Mouse (Mus musculus): ENCODE measurements around the gene Hip1r. TPM values are rescaled to one million over a fixed set of nuclear protein-coding genes. Genes with fewer than 3 reads are reported as not detected.

The Hip1r gene
- total and polyA plus RNA-seq, 3 experiments = 7.9 to 21.7 (median 14.9) TPM

DNA sequence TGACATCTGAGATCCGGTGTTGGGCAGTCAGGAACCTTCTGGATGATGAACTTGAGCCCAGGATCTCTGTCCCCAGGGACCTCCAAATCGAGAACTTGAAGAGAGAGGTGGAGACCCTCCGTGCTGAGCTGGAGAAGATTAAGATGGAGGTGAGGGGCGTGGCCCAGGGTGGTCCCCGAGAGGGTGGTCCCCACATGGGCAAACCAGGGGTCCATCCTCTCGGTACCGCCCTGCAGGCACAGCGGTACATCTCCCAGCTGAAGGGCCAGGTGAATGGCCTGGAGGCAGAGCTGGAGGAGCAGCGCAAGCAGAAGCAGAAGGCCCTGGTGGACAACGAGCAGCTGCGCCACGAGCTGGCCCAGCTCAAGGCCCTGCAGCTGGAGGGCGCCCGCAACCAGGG is 23.3 kb downstream of the Hip1r start:
- peaks cover 21% of the 10 kb centered on the region for H3K4me1 ChIP-seq (ENCODE audit: insufficient read depth, low read depth, low read length)
- H3K36me3 ChIP-seq (replicated peaks) = peaks cover 84% of the 10 kb centered on the region
- no peaks in the 10 kb centered on the region for H3K9me3 ChIP-seq (replicated peaks)
- H3K27me3 ChIP-seq (ENCODE audit: insufficient read depth, low read length) = no peaks in the 10 kb centered on the region
- DNase-seq (ENCODE audit: low spot score) (no peak), ATAC-seq (ENCODE audit: extremely low read depth, insufficient number of reproducible peaks, low FRiP score, poor library complexity, severe bottlenecking) (no peak)
- H3K4me3 ChIP-seq (ENCODE audit: low read depth, low read length) = no peak overlapping the region
- TF ChIP-seq POLR2AphosphoS5 (IDR thresholded peaks at IDR 0.05; ENCODE audit: insufficient replicate concordance, low read depth, low read length) (no peak), CTCF (IDR thresholded peaks at IDR 0.05; ENCODE audit: low read depth, low read length) (no peak), TAL1 (conservative IDR thresholded peaks at IDR 0.05; ENCODE audit: low read depth, low read length) (no peak), GATA2 (IDR thresholded peaks at IDR 0.05; ENCODE audit: borderline replicate concordance, low read depth, low read length) (no peak), GATA1 (IDR thresholded peaks at IDR 0.05; ENCODE audit: borderline replicate concordance, low read length) (no peak)

DNA sequence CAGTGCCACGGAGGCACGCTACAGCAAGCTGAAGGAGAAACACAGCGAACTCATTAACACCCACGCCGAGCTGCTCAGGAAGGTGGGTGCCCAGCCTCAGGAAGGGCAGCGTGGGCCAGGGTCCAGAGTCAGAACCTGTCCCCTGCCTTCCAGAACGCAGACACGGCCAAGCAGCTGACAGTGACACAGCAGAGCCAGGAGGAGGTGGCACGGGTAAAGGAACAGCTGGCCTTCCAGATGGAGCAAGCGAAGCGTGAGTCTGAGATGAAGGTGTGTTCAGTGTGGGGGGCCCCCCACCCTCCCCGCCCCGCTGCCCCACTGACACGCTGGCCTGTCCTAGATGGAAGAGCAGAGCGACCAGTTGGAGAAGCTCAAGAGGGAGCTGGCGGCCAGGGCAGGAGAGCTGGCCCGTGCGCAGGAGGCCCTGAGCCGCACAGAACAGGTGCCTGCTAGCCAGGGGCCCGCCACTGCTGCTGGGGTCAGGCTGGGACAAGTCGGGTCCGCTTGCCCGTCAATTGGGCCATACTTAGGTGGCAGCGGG is 23.9 kb downstream of the Hip1r start:
- ATAC-seq (ENCODE audit: extremely low read depth, insufficient number of reproducible peaks, low FRiP score, poor library complexity, severe bottlenecking) (no peak), DNase-seq (ENCODE audit: low spot score) (no peak)
- peaks cover 84% of the 10 kb centered on the region for H3K36me3 ChIP-seq (replicated peaks)
- H3K4me3 ChIP-seq (ENCODE audit: low read depth, low read length) = no peak overlapping the region
- no peak for TF ChIP-seq TAL1 (conservative IDR thresholded peaks at IDR 0.05; ENCODE audit: low read depth, low read length)
- no peak for TF ChIP-seq POLR2AphosphoS5 (IDR thresholded peaks at IDR 0.05; ENCODE audit: insufficient replicate concordance, low read depth, low read length)
- no peak for TF ChIP-seq GATA2 (IDR thresholded peaks at IDR 0.05; ENCODE audit: borderline replicate concordance, low read depth, low read length)
- no peak for TF ChIP-seq CTCF (IDR thresholded peaks at IDR 0.05; ENCODE audit: low read depth, low read length)
- no peak for TF ChIP-seq GATA1 (IDR thresholded peaks at IDR 0.05; ENCODE audit: borderline replicate concordance, low read length)
- no peaks in the 10 kb centered on the region for H3K9me3 ChIP-seq (replicated peaks)
- no peaks in the 10 kb centered on the region for H3K27me3 ChIP-seq (ENCODE audit: insufficient read depth, low read length)
- peaks cover 21% of the 10 kb centered on the region for H3K4me1 ChIP-seq (ENCODE audit: insufficient read depth, low read depth, low read length)

DNA sequence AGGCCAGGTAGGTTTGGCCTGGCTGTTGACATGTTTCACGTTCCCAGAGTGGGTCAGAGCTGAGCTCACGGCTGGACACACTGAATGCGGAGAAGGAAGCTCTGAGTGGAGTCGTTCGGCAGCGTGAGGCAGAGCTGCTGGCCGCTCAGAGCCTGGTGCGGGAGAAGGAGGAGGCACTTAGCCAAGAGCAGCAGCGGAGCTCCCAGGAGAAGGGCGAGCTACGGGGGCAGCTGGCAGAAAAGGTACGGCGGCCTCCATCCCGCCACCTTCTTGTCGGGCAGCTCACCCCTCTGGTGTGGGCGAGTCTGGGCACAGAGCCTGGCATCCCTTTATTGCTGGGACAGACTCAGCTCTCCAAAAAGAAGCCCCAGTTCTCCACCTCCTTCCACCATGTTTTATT is 24.4 kb downstream of the Hip1r start:
- TF ChIP-seq GATA2 (IDR thresholded peaks at IDR 0.05; ENCODE audit: borderline replicate concordance, low read depth, low read length) (no peak), POLR2AphosphoS5 (IDR thresholded peaks at IDR 0.05; ENCODE audit: insufficient replicate concordance, low read depth, low read length) (no peak), TAL1 (conservative IDR thresholded peaks at IDR 0.05; ENCODE audit: low read depth, low read length) (no peak), CTCF (IDR thresholded peaks at IDR 0.05; ENCODE audit: low read depth, low read length) (no peak), GATA1 (IDR thresholded peaks at IDR 0.05; ENCODE audit: borderline replicate concordance, low read length) (no peak)
- Histone ChIP-seq H3K27me3 (ENCODE audit: insufficient read depth, low read length) (no peaks in the 10 kb centered on the region), H3K4me1 (ENCODE audit: insufficient read depth, low read depth, low read length) (peaks cover 21% of the 10 kb centered on the region), H3K4me3 (ENCODE audit: low read depth, low read length) (no peak overlapping the region), H3K36me3 (replicated peaks) (peaks cover 85% of the 10 kb centered on the region), H3K9me3 (replicated peaks) (no peaks in the 10 kb centered on the region)
- no peak for ATAC-seq (ENCODE audit: extremely low read depth, insufficient number of reproducible peaks, low FRiP score, poor library complexity, severe bottlenecking)
- DNase-seq (ENCODE audit: low spot score) = no peak

DNA sequence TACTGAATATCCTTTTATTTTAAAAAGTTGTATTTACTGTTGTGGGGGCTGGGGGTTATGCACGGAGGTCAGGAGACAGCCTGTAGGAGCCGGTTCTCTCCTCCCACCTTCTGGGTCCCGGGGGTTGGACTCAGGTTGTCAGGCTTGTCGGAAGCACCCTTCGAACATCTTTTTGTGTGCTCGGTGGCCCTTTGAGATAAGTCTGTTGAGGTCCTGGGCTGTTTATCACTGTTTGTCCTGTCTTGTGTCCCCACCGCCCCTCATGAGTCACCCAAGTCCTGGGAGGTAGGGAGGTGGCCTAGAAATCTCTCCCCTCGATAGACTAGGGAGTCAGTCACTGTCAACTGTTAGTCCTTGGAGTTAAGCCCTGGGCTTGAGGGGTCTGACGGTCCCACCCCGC is 24.9 kb downstream of the Hip1r start:
- Histone ChIP-seq H3K4me1 (ENCODE audit: insufficient read depth, low read depth, low read length) (peaks cover 24% of the 10 kb centered on the region), H3K36me3 (replicated peaks) (peaks cover 89% of the 10 kb centered on the region), H3K4me3 (ENCODE audit: low read depth, low read length) (no peak overlapping the region), H3K27me3 (ENCODE audit: insufficient read depth, low read length) (no peaks in the 10 kb centered on the region), H3K9me3 (replicated peaks) (no peaks in the 10 kb centered on the region)
- ATAC-seq (ENCODE audit: extremely low read depth, insufficient number of reproducible peaks, low FRiP score, poor library complexity, severe bottlenecking) = no peak
- no peak for DNase-seq (ENCODE audit: low spot score)
- TF ChIP-seq GATA1 (IDR thresholded peaks at IDR 0.05; ENCODE audit: borderline replicate concordance, low read length) = no peak
- TF ChIP-seq GATA2 (IDR thresholded peaks at IDR 0.05; ENCODE audit: borderline replicate concordance, low read depth, low read length) = no peak
- no peak for TF ChIP-seq TAL1 (conservative IDR thresholded peaks at IDR 0.05; ENCODE audit: low read depth, low read length)
- no peak for TF ChIP-seq POLR2AphosphoS5 (IDR thresholded peaks at IDR 0.05; ENCODE audit: insufficient replicate concordance, low read depth, low read length)
- TF ChIP-seq CTCF (IDR thresholded peaks at IDR 0.05; ENCODE audit: low read depth, low read length) = no peak

DNA sequence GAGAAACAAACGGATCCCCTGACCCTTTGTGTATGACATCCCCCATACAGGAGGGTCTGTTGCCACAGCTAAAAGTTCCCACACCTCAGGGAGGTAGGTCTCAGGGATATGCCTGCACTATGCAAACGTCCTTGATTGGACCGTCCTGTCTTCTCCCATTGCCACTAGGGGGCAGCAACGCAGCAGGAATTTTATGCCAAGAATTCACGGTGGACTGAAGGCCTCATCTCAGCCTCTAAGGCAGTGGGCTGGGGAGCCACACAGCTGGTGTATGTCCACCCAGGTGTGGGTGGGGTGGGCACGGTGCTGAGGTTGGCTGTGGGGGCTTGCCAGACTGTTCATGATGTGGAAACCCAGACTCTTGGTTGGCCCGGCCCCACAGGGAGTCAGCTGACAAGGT is 27.4 kb downstream of the Hip1r start:
- peak; percentile 55 for ATAC-seq (ENCODE audit: extremely low read depth, insufficient number of reproducible peaks, low FRiP score, poor library complexity, severe bottlenecking)
- no peaks in the 10 kb centered on the region for H3K9me3 ChIP-seq (replicated peaks)
- H3K4me3 ChIP-seq (ENCODE audit: low read depth, low read length) = no peak overlapping the region
- peaks cover 97% of the 10 kb centered on the region for H3K36me3 ChIP-seq (replicated peaks)
- H3K27me3 ChIP-seq (ENCODE audit: insufficient read depth, low read length) = no peaks in the 10 kb centered on the region
- peak; percentile 79 for DNase-seq (ENCODE audit: low spot score)
- H3K4me1 ChIP-seq (ENCODE audit: insufficient read depth, low read depth, low read length) = peaks cover 26% of the 10 kb centered on the region
- TF ChIP-seq TAL1 (conservative IDR thresholded peaks at IDR 0.05; ENCODE audit: low read depth, low read length) (no peak), CTCF (IDR thresholded peaks at IDR 0.05; ENCODE audit: low read depth, low read length) (peak; percentile 83)

DNA sequence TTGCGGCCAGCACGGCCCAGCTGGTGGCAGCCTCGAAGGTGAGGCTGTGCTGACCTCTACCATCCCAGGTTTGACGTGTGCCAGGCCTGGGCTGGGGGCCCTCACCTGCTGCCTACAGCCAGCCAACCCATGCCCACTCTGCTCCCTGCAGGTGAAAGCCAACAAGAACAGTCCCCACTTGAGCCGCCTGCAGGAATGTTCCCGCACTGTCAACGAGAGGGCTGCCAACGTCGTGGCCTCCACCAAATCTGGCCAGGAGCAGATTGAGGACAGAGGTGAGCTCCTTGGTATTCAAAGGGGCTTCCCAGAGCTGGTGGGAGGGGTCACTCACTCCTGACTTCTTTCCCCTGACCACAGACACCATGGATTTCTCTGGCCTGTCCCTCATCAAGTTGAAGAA is 27.8 kb downstream of the Hip1r start:
- TF ChIP-seq CTCF (IDR thresholded peaks at IDR 0.05; ENCODE audit: low read depth, low read length) (no peak), POLR2AphosphoS5 (IDR thresholded peaks at IDR 0.05; ENCODE audit: insufficient replicate concordance, low read depth, low read length) (no peak), GATA2 (IDR thresholded peaks at IDR 0.05; ENCODE audit: borderline replicate concordance, low read depth, low read length) (no peak), TAL1 (conservative IDR thresholded peaks at IDR 0.05; ENCODE audit: low read depth, low read length) (no peak), GATA1 (IDR thresholded peaks at IDR 0.05; ENCODE audit: borderline replicate concordance, low read length) (no peak)
- DNase-seq (ENCODE audit: low spot score) = no peak
- Histone ChIP-seq H3K27me3 (ENCODE audit: insufficient read depth, low read length) (no peaks in the 10 kb centered on the region), H3K9me3 (replicated peaks) (no peaks in the 10 kb centered on the region), H3K4me1 (ENCODE audit: insufficient read depth, low read depth, low read length) (peaks cover 25% of the 10 kb centered on the region), H3K36me3 (replicated peaks) (peaks cover 98% of the 10 kb centered on the region), H3K4me3 (ENCODE audit: low read depth, low read length) (no peak overlapping the region)
- no peak for ATAC-seq (ENCODE audit: extremely low read depth, insufficient number of reproducible peaks, low FRiP score, poor library complexity, severe bottlenecking)
